Mouse (Mus musculus): ENCODE data around the gene Gdi1. TPM values are rescaled to one million over a fixed set of nuclear protein-coding genes. Genes with fewer than 3 reads are reported as not detected.
A peak's percentile ranks its signal among the peaks of the same experiment; 100 is the strongest.

Gene Gdi1
- 923 and 1,152 TPM in 2 replicates for polyA plus RNA-seq (2012; rRNA removed)

GRCm38 (mm10) chrX:74304867-74305700, at the start of gene Gdi1:
Gdi1 (plus strand) TSS chrX:74304998.
- peak; percentile 20 to 72 for DNase-seq (ENCODE audit: extremely low spot score in 1 of 2, low spot score in 1 of 2)

- DNase-seq (ENCODE audit: extremely low spot score in 1 of 2, low spot score in 1 of 2) = no peak
These were observed 47.1 kb upstream of the Gdi1 start for GRCm38 (mm10) chrX:74257746-74258145.

GRCm38 (mm10) chrX:74269736-74270061, 35.1 kb upstream of the Gdi1 start:
- no peak for DNase-seq (ENCODE audit: extremely low spot score in 1 of 2, low spot score in 1 of 2)

GRCm38 (mm10) chrX:74270062-74270901, 34.5 kb upstream of the Gdi1 start, which contains the start of gene Rpl10:
Rpl10 (plus strand) TSS chrX:74270812.
- DNase-seq (ENCODE audit: extremely low spot score in 1 of 2, low spot score in 1 of 2) = peak; percentile 93 to 94

- no peak for DNase-seq (ENCODE audit: extremely low spot score in 1 of 2, low spot score in 1 of 2)
These were observed 33.8 kb upstream of the Gdi1 start for GRCm38 (mm10) chrX:74270902-74271551.

- no peak for DNase-seq (ENCODE audit: extremely low spot score in 1 of 2, low spot score in 1 of 2)
These were observed 31.1 kb upstream of the Gdi1 start for GRCm38 (mm10) chrX:74273422-74274322.

- no peak for DNase-seq (ENCODE audit: extremely low spot score in 1 of 2, low spot score in 1 of 2)
These were observed 26.9 kb upstream of the Gdi1 start for GRCm38 (mm10) chrX:74277916-74278315.

- DNase-seq (ENCODE audit: extremely low spot score in 1 of 2, low spot score in 1 of 2) = no peak
These were observed 23.6 kb upstream of the Gdi1 start for GRCm38 (mm10) chrX:74281041-74281731.

- DNase-seq (ENCODE audit: extremely low spot score in 1 of 2, low spot score in 1 of 2) = peak; percentile 22 to 57
These were observed 22.9 kb upstream of the Gdi1 start, which contains the start of the genes Taz and Dnase1l1 for GRCm38 (mm10) chrX:74281732-74282394. Taz (plus strand) TSS chrX:74281912. Dnase1l1 (minus strand) TSS chrX:74282337.

GRCm38 (mm10) chrX:74282395-74283091, 22.3 kb upstream of the Gdi1 start:
- DNase-seq (ENCODE audit: extremely low spot score in 1 of 2, low spot score in 1 of 2) = peak; percentile 77 to 89

GRCm38 (mm10) chrX:74283092-74283437, 21.7 kb upstream of the Gdi1 start:
- DNase-seq (ENCODE audit: extremely low spot score in 1 of 2, low spot score in 1 of 2) = no peak

GRCm38 (mm10) chrX:74293431-74293830, 11.4 kb upstream of the Gdi1 start:
- DNase-seq (ENCODE audit: extremely low spot score in 1 of 2, low spot score in 1 of 2) = no peak

- peak; percentile 92 to 93 for DNase-seq (ENCODE audit: extremely low spot score in 1 of 2, low spot score in 1 of 2)
These were observed 8.0 kb upstream of the Gdi1 start, which contains the start of gene Atp6ap1 for GRCm38 (mm10) chrX:74296538-74297448. Atp6ap1 (plus strand) TSS chrX:74297097.

GRCm38 (mm10) chrX:74298348-74298747, 6.5 kb upstream of the Gdi1 start:
- DNase-seq (ENCODE audit: extremely low spot score in 1 of 2, low spot score in 1 of 2) = no peak

- no peak for DNase-seq (ENCODE audit: extremely low spot score in 1 of 2, low spot score in 1 of 2)
These were observed 5.1 kb upstream of the Gdi1 start for GRCm38 (mm10) chrX:74299721-74300120.

GRCm38 (mm10) chrX:74312540-74313464, 8.0 kb downstream of the Gdi1 start, which contains the start of gene Fam50a:
Fam50a (plus strand) TSS chrX:74313033.
- DNase-seq (ENCODE audit: extremely low spot score in 1 of 2, low spot score in 1 of 2) = peak; percentile 81 to 86

Data from frontal cortex, adult 2 months (tissue).